Comparison of ENCODE assay signal across 15 mouse cellular contexts in the genomic region with DNA sequence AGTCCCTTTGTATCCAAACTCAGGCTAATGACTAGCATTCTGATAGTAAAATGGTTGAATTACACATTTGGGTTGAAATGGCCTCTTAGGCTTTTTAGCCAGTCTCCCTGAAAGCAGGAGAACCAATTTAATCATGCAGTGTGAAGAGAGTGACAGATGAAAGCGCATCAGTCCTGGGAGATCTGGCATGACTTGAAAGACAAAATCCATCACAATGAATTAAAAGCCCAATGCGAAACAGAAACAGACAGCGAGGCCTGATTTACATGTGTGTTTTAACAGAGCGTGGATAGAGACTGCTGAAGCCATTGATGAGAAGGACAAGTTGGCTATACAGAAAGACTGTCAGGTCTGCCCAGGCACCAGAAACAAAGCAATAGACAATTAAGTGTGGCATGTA.
A peak's percentile ranks its signal among the peaks of the same experiment; 100 is the strongest.
DNase-seq lines count a peak whose midpoint lies in the region; ATAC-seq and TF ChIP-seq lines count a peak whose summit lies in the region.
"Had no signal": no experiment of that assay in that cellular context is flagged by ENCODE, and none has a peak within 500 bp of the region (broad histone marks: within the 10 kb centered on the region; RNA-seq: fewer than 3 reads in every experiment).

No protein-coding gene starts in this region.

- no peak overlapping the region for H3K9ac ChIP-seq in forebrain, embryonic 12.5 days
- H3K9ac ChIP-seq in hindbrain, embryonic 15.5 days, result no peak overlapping the region
- H3K9ac ChIP-seq in midbrain, postnatal 0 days (replicated peaks; ENCODE audit: low read length, poor library complexity, severe bottlenecking), result no peak overlapping the region
- H3K9ac ChIP-seq: heart, embryonic 12.5 days had no signal

- H3K27me3 ChIP-seq in forebrain, embryonic 12.5 days, result no peaks in the 10 kb centered on the region
- no peaks in the 10 kb centered on the region for H3K27me3 ChIP-seq in hindbrain, embryonic 15.5 days
- H3K27me3 ChIP-seq in midbrain, postnatal 0 days (ENCODE audit: insufficient read depth, low read length), result no peaks in the 10 kb centered on the region
- H3K27me3 ChIP-seq: heart, embryonic 12.5 days had no signal

- no peak for TF ChIP-seq CTCF in midbrain, postnatal 0 days (IDR thresholded peaks at IDR 0.05)

- no peak overlapping the region for H3K4me2 ChIP-seq in forebrain, embryonic 12.5 days
- H3K4me2 ChIP-seq in hindbrain, embryonic 15.5 days, result no peak overlapping the region
- no peak overlapping the region for H3K4me2 ChIP-seq in midbrain, postnatal 0 days (ENCODE audit: low read depth, low read length, poor library complexity, severe bottlenecking)
- H3K4me2 ChIP-seq: heart, embryonic 12.5 days had no signal

- no peaks in the 10 kb centered on the region for H3K9me3 ChIP-seq in forebrain, embryonic 12.5 days
- no peaks in the 10 kb centered on the region for H3K9me3 ChIP-seq in hindbrain, embryonic 15.5 days
- no peaks in the 10 kb centered on the region for H3K9me3 ChIP-seq in midbrain, postnatal 0 days (ENCODE audit: low read length)
- H3K9me3 ChIP-seq: heart, embryonic 12.5 days had no signal

- 12% methylated on average over 4 of the region's 4 CpGs for WGBS in forebrain, embryonic 12.5 days
- WGBS in hindbrain, embryonic 15.5 days, result 14% methylated on average over 4 of the region's 4 CpGs
- 18% methylated on average over 4 of the region's 4 CpGs for WGBS in midbrain, postnatal 0 days

- H3K27ac ChIP-seq in forebrain, embryonic 12.5 days, result no peak overlapping the region
- H3K27ac ChIP-seq in hindbrain, embryonic 15.5 days (replicated peaks), result 0 out of 2 replicates have a peak overlapping the region, but pooled peaks have one; percentile 20
- no peak overlapping the region for H3K27ac ChIP-seq in midbrain, postnatal 0 days (ENCODE audit: low read depth, low read length)

- peak; percentile 65 for DNase-seq in Muller cell, postnatal 12 days (ENCODE audit: inconsistent ontology term)
- peak; percentile 71 for DNase-seq in midbrain, postnatal 0 days (ENCODE audit: low spot score)
- no peak for DNase-seq in natural killer cell, adult 2 months (ENCODE audit: low spot score in 2 of 2)
- no peak for DNase-seq in adipocyte (ENCODE audit: low spot score)
- DNase-seq in kidney, postnatal 25 days, result no peak
- DNase-seq: cerebellum, postnatal 25 days; gastrocnemius, postnatal 10 days; kidney, postnatal 10 days; lung, adult 2 months had no signal

- H3K4me1 ChIP-seq in forebrain, embryonic 12.5 days, result peaks cover 7% of the 10 kb centered on the region; the same call in 1 of the 2 replicates
- 0 out of 2 replicates have a peak, but pooled peaks cover 3% of the 10 kb centered on the region for H3K4me1 ChIP-seq in hindbrain, embryonic 15.5 days (replicated peaks)
- no peaks in the 10 kb centered on the region for H3K4me1 ChIP-seq in midbrain, postnatal 0 days (ENCODE audit: insufficient read depth, low read length)
- H3K4me1 ChIP-seq: heart, embryonic 12.5 days had no signal

- peak; percentile 82 for ATAC-seq in forebrain, embryonic 12.5 days (ENCODE audit: low FRiP score)
- peak; percentile 76 for ATAC-seq in hindbrain, embryonic 15.5 days (ENCODE audit: low FRiP score, low read depth)
- ATAC-seq in midbrain, postnatal 0 days (ENCODE audit: low FRiP score), result peak; percentile 47; the same call in 1 of the 2 replicates
- ATAC-seq in erythroblast, adult 5-6 weeks (replicated peaks; ENCODE audit: low FRiP score, poor library complexity, severe bottlenecking), result no peak
- ATAC-seq: inflammation-experienced regulatory T-cells, adult 6 months had no signal

- H3K36me3 ChIP-seq in forebrain, embryonic 12.5 days (replicated peaks), result no peaks in the 10 kb centered on the region
- H3K36me3 ChIP-seq in hindbrain, embryonic 15.5 days, result no peaks in the 10 kb centered on the region
- no peaks in the 10 kb centered on the region for H3K36me3 ChIP-seq in midbrain, postnatal 0 days (ENCODE audit: insufficient read depth, low read length)
- H3K36me3 ChIP-seq: heart, embryonic 12.5 days had no signal

- no peak overlapping the region for H3K4me3 ChIP-seq in forebrain, embryonic 12.5 days (replicated peaks)
- H3K4me3 ChIP-seq in hindbrain, embryonic 15.5 days, result no peak overlapping the region
- H3K4me3 ChIP-seq in midbrain, postnatal 0 days (ENCODE audit: low read depth, low read length), result no peak overlapping the region
- H3K4me3 ChIP-seq: erythroblast, embryonic 14.5 days; heart, embryonic 12.5 days had no signal

Comparison
In these comparisons a context has a peak if more than half of its experiments do, and no peak if none do; other contexts are left out.
1. DNase-seq: peak in Muller cell, postnatal 12 days (single experiment) and midbrain, postnatal 0 days (single experiment); none in natural killer cell, adult 2 months (0 of 2), adipocyte (single experiment) and kidney, postnatal 25 days (0 of 2).